Mouse (Mus musculus) liver, postnatal 0 days (tissue): ENCODE measurements around the gene Krt80. TPM values are rescaled to one million over a fixed set of nuclear protein-coding genes. Genes with fewer than 3 reads are reported as not detected.

ENCODE experiments used
- ATAC-seq: fragments of 200-750 bp; cut with Nextera tagmentation; 2 replicates; pipeline ENCODE4 v1.8.0; 2017; ENCODE audit warnings: mild to moderate bottlenecking, moderate library complexity
- DNase-seq: peaks from one replicate; pipeline ENCODE4 v3.0.0-alpha.2; 2016
- H3K27ac ChIP-seq: fragments of 300-500 bp; sonication (generic); 2 replicates; pipeline ENCODE4 v1.5.1; 2014; ENCODE audit warnings: antibody characterized with exemption, moderate library complexity, mild to moderate bottlenecking, low read depth
- H3K27me3 ChIP-seq: fragments of 300-500 bp; sonication (generic); 2 replicates; pipeline ENCODE4 v1.6.1; 2014; ENCODE audit warnings: low read length, control low read depth, mixed read lengths; ENCODE audit not compliant: insufficient read depth
- H3K36me3 ChIP-seq: fragments of 300-500 bp; sonication (generic); replicated peaks from 2 replicates; pipeline ENCODE4 v1.6.1; 2014; ENCODE audit warnings: mild to moderate bottlenecking, control low read depth, low read length, moderate library complexity, mixed read lengths; ENCODE audit not compliant: insufficient read depth
- H3K4me1 ChIP-seq: fragments of 300-500 bp; sonication (generic); 2 replicates; pipeline ENCODE4 v1.6.1; 2014; ENCODE audit warnings: antibody characterized with exemption, mild to moderate bottlenecking, control low read depth; ENCODE audit not compliant: insufficient read depth
- H3K4me2 ChIP-seq: fragments of 300-500 bp; sonication (generic); 2 replicates; pipeline ENCODE4 v1.6.1; 2014; ENCODE audit warnings: low read depth, mild to moderate bottlenecking, low read length, moderate library complexity, mixed read lengths
- H3K4me3 ChIP-seq: fragments of 300-500 bp; sonication (generic); 2 replicates; pipeline ENCODE4 v1.5.1; 2014; ENCODE audit warnings: low read depth, low read length
- H3K9ac ChIP-seq: fragments of 300-500 bp; sonication (generic); replicated peaks from 2 replicates; pipeline ENCODE4 v1.6.1; 2014; ENCODE audit warnings: mild to moderate bottlenecking, moderate library complexity
- H3K9me3 ChIP-seq: fragments of 300-500 bp; sonication (generic); 2 replicates; pipeline ENCODE4 v1.6.1; 2016; ENCODE audit warnings: mild to moderate bottlenecking, control low read depth, low read length, mixed read lengths
- CTCF ChIP-seq: sonication (generic); IDR thresholded peaks from 2 replicates; pipeline ENCODE4 v1.5.1; 2016; ENCODE audit warnings: antibody characterized with exemption, low read depth
- EP300 ChIP-seq: IDR thresholded peaks from 2 replicates; pipeline ENCODE4 v1.6.1; 2016; ENCODE audit warnings: antibody characterized with exemption, low read depth, mild to moderate bottlenecking
- WGBS: fragments of 180-500 bp; shearing (Covaris S2); extraction: QIAGEN DNeasy Blood & Tissue Kit; methylation state at CpG from one replicate; pipeline ENCODE4 v1.1.7; 2014; ENCODE audit not compliant: insufficient replicate concordance; 5-methylcytosine and 5-hydroxymethylcytosine counted together
- polyA plus RNA-seq: library from polyadenylated mRNA; unstranded; fragments of >200 nt; fragmentation: Nextera tagmentation; extraction: Ambion mirVana; gene quantifications from 2 replicates; pipeline ENCODE4 v1.2.1, GENCODE M21; 2015

Gene Krt80
- polyA plus RNA-seq, 1 experiment from 2014 or later, result 0.38 TPM

GRCm38 (mm10) chr15:101398269-101398668, 28.3 kb upstream of the Krt80 start:
- no peak for ATAC-seq
- TF ChIP-seq EP300 (no peak), CTCF (no peak)
- no peak for DNase-seq
- Histone ChIP-seq H3K36me3 (no peaks in the 10 kb centered on the region), H3K27ac (no peak overlapping the region), H3K9ac (no peak overlapping the region), H3K4me2 (no peak overlapping the region), H3K9me3 (no peaks in the 10 kb centered on the region), H3K27me3 (no peaks in the 10 kb centered on the region), H3K4me1 (no peaks in the 10 kb centered on the region), H3K4me3 (no peak overlapping the region)
- 84% methylated on average over 8 of the region's 8 CpGs for WGBS

DNA sequence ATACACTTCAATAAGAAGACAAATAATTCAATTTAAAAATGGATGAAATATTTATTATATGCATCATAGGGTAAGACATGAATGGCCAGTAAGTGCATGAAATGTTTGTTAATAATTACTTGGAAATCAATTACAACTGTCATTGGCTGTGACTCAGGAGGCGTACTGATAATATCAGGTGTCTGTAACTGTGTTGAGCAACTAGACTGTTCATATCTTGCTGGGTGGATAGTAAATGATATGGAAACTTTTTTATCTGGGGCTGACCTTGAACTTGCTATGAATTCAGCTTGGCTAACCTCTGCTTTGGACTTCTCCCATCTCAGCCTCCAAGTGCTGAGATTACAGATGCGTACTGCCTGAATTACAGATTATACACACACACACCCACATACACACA, 27.7 kb upstream of the Krt80 start:
- WGBS, result 66% methylated on average over 2 of the region's 2 CpGs

DNA sequence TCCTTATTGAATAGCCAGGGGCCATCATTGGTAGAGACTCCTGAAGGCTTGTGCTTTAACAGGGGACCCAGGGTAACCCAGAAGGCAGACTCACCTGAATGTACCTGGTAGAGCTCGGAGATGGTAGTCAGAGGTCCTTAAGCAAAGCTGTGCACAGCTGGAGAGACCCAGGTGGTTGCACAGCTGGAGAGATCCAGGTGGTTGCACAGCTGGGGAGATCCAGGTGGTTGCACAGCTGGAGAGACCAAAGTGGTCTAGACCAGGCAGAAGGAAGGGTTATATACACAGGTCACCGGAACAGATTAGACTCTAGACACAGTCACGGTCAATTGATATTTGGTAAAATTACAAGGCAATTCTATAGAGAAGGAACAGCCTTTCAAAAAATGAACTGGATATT, 27.0 kb upstream of the Krt80 start:
- Histone ChIP-seq H3K4me3 (no peak overlapping the region), H3K36me3 (no peaks in the 10 kb centered on the region), H3K4me1 (no peaks in the 10 kb centered on the region), H3K9ac (no peak overlapping the region), H3K27ac (no peak overlapping the region), H3K27me3 (no peaks in the 10 kb centered on the region), H3K4me2 (no peak overlapping the region), H3K9me3 (no peaks in the 10 kb centered on the region)
- WGBS, result 82% methylated on average over 3 of the region's 3 CpGs
- no peak for ATAC-seq
- TF ChIP-seq CTCF (no peak), EP300 (no peak)
- no peak for DNase-seq

More for the DNA sequence above, 27.7 kb upstream of the Krt80 start:
- Histone ChIP-seq H3K27ac (no peak overlapping the region), H3K4me2 (no peak overlapping the region), H3K9me3 (no peaks in the 10 kb centered on the region), H3K9ac (no peak overlapping the region), H3K4me3 (no peak overlapping the region), H3K27me3 (no peaks in the 10 kb centered on the region), H3K36me3 (no peaks in the 10 kb centered on the region), H3K4me1 (no peaks in the 10 kb centered on the region)
- ATAC-seq (no peak), DNase-seq (no peak)
- no peak for TF ChIP-seq CTCF
- TF ChIP-seq EP300, result no peak

GRCm38 (mm10) chr15:101396466-101396865, 26.5 kb upstream of the Krt80 start:
- no peak overlapping the region for H3K27ac ChIP-seq
- ATAC-seq (no peak), DNase-seq (no peak)
- 65% methylated on average over 7 of the region's 7 CpGs for WGBS
- no peak overlapping the region for H3K4me2 ChIP-seq
- H3K36me3 ChIP-seq, result no peaks in the 10 kb centered on the region
- H3K4me3 ChIP-seq, result no peak overlapping the region
- no peak overlapping the region for H3K9ac ChIP-seq
- no peaks in the 10 kb centered on the region for H3K4me1 ChIP-seq
- H3K27me3 ChIP-seq, result no peaks in the 10 kb centered on the region
- H3K9me3 ChIP-seq, result no peaks in the 10 kb centered on the region
- no peak for TF ChIP-seq CTCF
- no peak for TF ChIP-seq EP300

- H3K9ac ChIP-seq, result no peak overlapping the region
- no peaks in the 10 kb centered on the region for H3K27me3 ChIP-seq
- 56% methylated on average over 7 of the region's 7 CpGs for WGBS
- no peak overlapping the region for H3K27ac ChIP-seq
- ATAC-seq (no peak), DNase-seq (no peak)
- no peaks in the 10 kb centered on the region for H3K9me3 ChIP-seq
- no peaks in the 10 kb centered on the region for H3K4me1 ChIP-seq
- TF ChIP-seq EP300 (no peak), CTCF (0 out of 2 replicates have a peak, but pooled peaks have one; percentile 11)
- no peak overlapping the region for H3K4me3 ChIP-seq
- no peak overlapping the region for H3K4me2 ChIP-seq
- H3K36me3 ChIP-seq, result no peaks in the 10 kb centered on the region
Observed at GRCm38 (mm10) chr15:101394908-101395307, 24.9 kb upstream of the Krt80 start.

GRCm38 (mm10) chr15:101392251-101392650, 22.3 kb upstream of the Krt80 start:
- ATAC-seq, result no peak
- 83% methylated on average over 5 of the region's 5 CpGs for WGBS
- no peak overlapping the region for H3K4me2 ChIP-seq
- DNase-seq, result no peak
- no peak overlapping the region for H3K27ac ChIP-seq
- H3K4me3 ChIP-seq, result no peak overlapping the region
- 0 out of 2 replicates have a peak, but pooled peaks cover 2% of the 10 kb centered on the region for H3K4me1 ChIP-seq
- no peaks in the 10 kb centered on the region for H3K36me3 ChIP-seq
- H3K9ac ChIP-seq, result no peak overlapping the region
- TF ChIP-seq EP300 (no peak), CTCF (no peak)
- H3K27me3 ChIP-seq, result no peaks in the 10 kb centered on the region
- no peaks in the 10 kb centered on the region for H3K9me3 ChIP-seq

DNA sequence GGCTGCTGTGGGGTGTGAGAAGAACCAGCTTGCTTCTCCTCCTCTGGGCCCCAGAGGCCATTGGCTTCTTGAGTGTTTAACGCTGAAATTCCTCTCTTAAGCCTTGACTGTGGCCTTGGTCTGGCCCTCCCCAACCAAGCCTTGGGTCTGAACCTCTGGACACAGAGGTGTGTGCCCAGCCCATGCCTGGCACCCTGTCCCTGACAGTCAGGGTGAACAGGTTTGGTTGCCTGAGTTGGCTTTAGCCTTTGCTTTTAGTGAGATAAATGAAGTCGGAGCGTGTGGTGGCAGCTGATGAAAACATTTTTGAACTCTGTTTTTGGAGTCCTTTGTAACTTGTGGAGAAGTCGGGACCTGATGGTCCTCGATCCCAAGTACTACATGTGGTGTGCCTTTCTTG, 20.2 kb upstream of the Krt80 start:
- Histone ChIP-seq H3K4me1 (0 out of 2 replicates have a peak, but pooled peaks cover 2% of the 10 kb centered on the region), H3K9ac (no peak overlapping the region), H3K27me3 (no peaks in the 10 kb centered on the region), H3K4me3 (no peak overlapping the region), H3K36me3 (no peaks in the 10 kb centered on the region), H3K27ac (no peak overlapping the region), H3K9me3 (no peaks in the 10 kb centered on the region), H3K4me2 (no peak overlapping the region)
- ATAC-seq, result no peak
- TF ChIP-seq CTCF (no peak), EP300 (no peak)
- WGBS, result 79% methylated on average over 5 of the region's 5 CpGs
- no peak for DNase-seq
